Mouse (Mus musculus) midbrain, embryonic 11.5 days (tissue): ENCODE data around the gene Fam53b. TPM values are rescaled to one million over a fixed set of nuclear protein-coding genes. Genes with fewer than 3 reads are reported as not detected.
A peak's percentile ranks its signal among the peaks of the same experiment; 100 is the strongest.

Experiments
- ATAC-seq: fragments of 200-750 bp; cut with Nextera tagmentation; 2 replicates; pipeline ENCODE4 v1.8.0; 2017; ENCODE audit warnings: moderate TSS enrichment, moderate library complexity; ENCODE audit not compliant: low FRiP score
- DNase-seq: peaks from one replicate; pipeline ENCODE4 v3.0.0; 2015; ENCODE audit warnings: low spot score; ENCODE audit errors: missing footprints
- H3K27ac ChIP-seq: fragments of 300-500 bp; sonication (generic); 2 replicates; pipeline ENCODE4 v1.5.1; 2014; ENCODE audit warnings: low read depth, low read length
- H3K27me3 ChIP-seq: fragments of 300-500 bp; sonication (generic); 2 replicates; pipeline ENCODE4 v1.6.1; 2014; ENCODE audit warnings: mild to moderate bottlenecking, low read length, moderate library complexity, mixed read lengths; ENCODE audit not compliant: control insufficient read depth, insufficient read depth
- H3K36me3 ChIP-seq: fragments of 300-500 bp; sonication (generic); 2 replicates; pipeline ENCODE4 v1.6.1; 2014; ENCODE audit warnings: mild to moderate bottlenecking, low read length, moderate library complexity, mixed read lengths; ENCODE audit not compliant: control insufficient read depth, insufficient read depth
- H3K4me1 ChIP-seq: fragments of 300-500 bp; sonication (generic); 2 replicates; pipeline ENCODE4 v1.6.1; 2014; ENCODE audit warnings: low read length; ENCODE audit not compliant: control insufficient read depth, insufficient read depth
- H3K4me2 ChIP-seq: fragments of 300-500 bp; sonication (generic); 2 replicates; pipeline ENCODE4 v1.6.1; 2014; ENCODE audit warnings: mild to moderate bottlenecking, moderate library complexity
- H3K4me3 ChIP-seq: fragments of 300-500 bp; sonication (generic); 2 replicates; pipeline ENCODE4 v1.5.1; 2014; ENCODE audit warnings: low read depth, low read length
- H3K9ac ChIP-seq: fragments of 300-500 bp; sonication (generic); 2 replicates; pipeline ENCODE4 v1.6.1; 2014; ENCODE audit warnings: low read length
- H3K9me3 ChIP-seq: fragments of 300-500 bp; sonication (generic); 2 replicates; pipeline ENCODE4 v1.6.1; 2016; ENCODE audit warnings: low read length; ENCODE audit not compliant: control insufficient read depth
- WGBS: fragments of 180-500 bp; shearing (Covaris S2); extraction: QIAGEN DNeasy Blood & Tissue Kit; methylation state at CpG from one replicate; pipeline ENCODE4 v1.1.7; 2014; 5-methylcytosine and 5-hydroxymethylcytosine counted together
- polyA plus RNA-seq: library from polyadenylated mRNA; unstranded; fragments of >200 nt; fragmentation: Nextera tagmentation; extraction: Ambion mirVana; gene quantifications from 2 replicates; pipeline ENCODE4 v1.2.1, GENCODE M21; 2014

Gene Fam53b
- polyA plus RNA-seq, 1 experiment from 2014 or later: 17.5 TPM

DNA sequence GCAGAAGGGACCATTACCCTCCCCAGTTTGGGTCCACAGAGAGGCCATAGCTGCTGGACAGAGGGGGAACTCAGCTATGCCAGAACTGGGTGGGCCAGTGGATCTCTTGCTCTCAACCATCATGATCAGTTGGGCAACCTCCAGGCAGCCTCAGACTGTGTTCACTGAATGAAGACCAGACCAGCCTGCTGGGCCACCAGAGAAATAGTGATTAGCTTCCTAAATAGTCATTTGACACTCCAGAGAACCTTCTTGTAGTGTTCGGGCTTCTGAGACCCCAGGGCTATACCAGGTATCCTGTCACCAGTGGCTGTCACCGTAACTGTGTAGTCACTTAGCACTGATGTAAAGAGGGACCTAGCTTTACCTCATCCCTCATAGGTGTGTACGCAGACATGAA is 131.3 kb downstream of the Fam53b start:
- H3K4me1 ChIP-seq: no peaks in the 10 kb centered on the region
- no peaks in the 10 kb centered on the region for H3K36me3 ChIP-seq
- H3K9me3 ChIP-seq: no peaks in the 10 kb centered on the region
- H3K27ac ChIP-seq: no peak overlapping the region
- no peak for ATAC-seq
- H3K4me3 ChIP-seq: no peak overlapping the region
- no peak overlapping the region for H3K9ac ChIP-seq
- H3K27me3 ChIP-seq: no peaks in the 10 kb centered on the region
- DNase-seq: no peak
- no peak overlapping the region for H3K4me2 ChIP-seq
- WGBS: 91% methylated on average over 3 of the region's 3 CpGs

- no peaks in the 10 kb centered on the region for H3K4me1 ChIP-seq
- H3K4me2 ChIP-seq: no peak overlapping the region
- no peaks in the 10 kb centered on the region for H3K9me3 ChIP-seq
- no peak for ATAC-seq
- H3K36me3 ChIP-seq: no peaks in the 10 kb centered on the region
- H3K27ac ChIP-seq: no peak overlapping the region
- no peak overlapping the region for H3K4me3 ChIP-seq
- 92% methylated on average over 1 of the region's 1 CpGs for WGBS
- no peak overlapping the region for H3K9ac ChIP-seq
- no peak for DNase-seq
- no peaks in the 10 kb centered on the region for H3K27me3 ChIP-seq
Observed at GRCm38 (mm10) chr7:132681831-132682230, 131.9 kb downstream of the Fam53b start.

GRCm38 (mm10) chr7:132681296-132681695 is 132.4 kb downstream of the Fam53b start:
- Histone ChIP-seq H3K4me2 (no peak overlapping the region), H3K27me3 (no peaks in the 10 kb centered on the region), H3K9ac (no peak overlapping the region), H3K4me1 (no peaks in the 10 kb centered on the region), H3K4me3 (no peak overlapping the region), H3K27ac (no peak overlapping the region), H3K9me3 (no peaks in the 10 kb centered on the region), H3K36me3 (no peaks in the 10 kb centered on the region)
- WGBS: 87% methylated on average over 11 of the region's 11 CpGs
- ATAC-seq: no peak
- DNase-seq: peak; percentile 51

DNA sequence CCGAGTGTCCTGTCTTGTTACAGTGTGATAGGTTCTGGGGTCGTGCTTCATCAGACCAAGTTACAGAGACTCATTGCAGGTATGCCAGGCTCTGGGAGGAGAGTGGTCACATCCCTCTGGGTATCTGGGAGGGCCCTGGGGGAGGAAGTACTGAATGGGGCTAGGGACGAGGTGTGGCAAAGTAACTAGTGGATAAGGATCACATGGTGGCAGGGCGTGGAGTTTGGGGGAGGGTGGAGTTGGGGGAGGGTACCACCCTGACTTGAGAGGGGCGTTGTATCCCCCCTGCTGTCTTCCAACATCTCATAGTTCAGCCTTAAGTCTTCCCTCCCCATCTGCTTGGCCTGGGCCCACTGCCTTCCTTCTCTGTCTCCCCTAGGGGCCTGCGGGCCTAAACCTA is 134.1 kb downstream of the Fam53b start:
- Histone ChIP-seq H3K9ac (no peak overlapping the region), H3K9me3 (no peaks in the 10 kb centered on the region), H3K4me2 (no peak overlapping the region), H3K36me3 (no peaks in the 10 kb centered on the region), H3K4me1 (no peaks in the 10 kb centered on the region), H3K27ac (no peak overlapping the region), H3K4me3 (no peak overlapping the region), H3K27me3 (no peaks in the 10 kb centered on the region)
- DNase-seq (peak; percentile 69), ATAC-seq (no peak)
- WGBS: 80% methylated on average over 6 of the region's 6 CpGs

- ATAC-seq: no peak
- H3K27me3 ChIP-seq: no peaks in the 10 kb centered on the region
Observed at GRCm38 (mm10) chr7:132679117-132679516, 134.6 kb downstream of the Fam53b start.

DNA sequence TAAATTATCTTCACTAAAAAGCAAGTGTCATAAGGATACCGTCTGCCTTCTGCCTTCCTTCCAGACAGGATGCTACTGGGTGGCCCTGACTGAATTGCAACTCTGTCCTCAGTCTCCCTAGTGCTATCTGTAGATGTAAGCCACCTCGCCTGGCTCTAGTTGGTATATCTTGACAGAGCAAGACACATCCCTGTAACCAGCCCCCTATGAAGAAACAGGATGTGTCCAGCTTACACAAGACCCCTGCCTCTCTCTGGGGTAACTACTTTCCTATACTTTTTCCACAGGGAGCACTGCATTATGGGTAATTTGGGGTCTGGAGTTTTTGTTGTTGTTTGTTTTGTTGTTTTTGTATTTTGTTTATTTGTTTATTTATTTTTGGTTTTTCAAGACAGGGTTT is 137.8 kb downstream of the Fam53b start:
- Histone ChIP-seq H3K4me3 (no peak overlapping the region), H3K9me3 (no peaks in the 10 kb centered on the region), H3K4me1 (no peaks in the 10 kb centered on the region), H3K27ac (no peak overlapping the region), H3K9ac (no peak overlapping the region), H3K4me2 (no peak overlapping the region), H3K27me3 (no peaks in the 10 kb centered on the region), H3K36me3 (no peaks in the 10 kb centered on the region)
- 93% methylated on average over 2 of the region's 2 CpGs for WGBS
- DNase-seq (no peak), ATAC-seq (no peak)

More at GRCm38 (mm10) chr7:132679117-132679516, 134.6 kb downstream of the Fam53b start:
- H3K36me3 ChIP-seq: no peaks in the 10 kb centered on the region
- WGBS: 81% methylated on average over 4 of the region's 4 CpGs
- no peak overlapping the region for H3K27ac ChIP-seq
- DNase-seq: no peak
- no peak overlapping the region for H3K4me2 ChIP-seq
- H3K9ac ChIP-seq: no peak overlapping the region
- H3K4me3 ChIP-seq: no peak overlapping the region
- no peaks in the 10 kb centered on the region for H3K4me1 ChIP-seq
- no peaks in the 10 kb centered on the region for H3K9me3 ChIP-seq

GRCm38 (mm10) chr7:132673931-132674755 is 139.5 kb downstream of the Fam53b start:
- WGBS: 67% methylated on average over 17 of the region's 17 CpGs
- Histone ChIP-seq H3K9ac (no peak overlapping the region), H3K4me3 (no peak overlapping the region), H3K4me1 (no peaks in the 10 kb centered on the region), H3K36me3 (no peaks in the 10 kb centered on the region), H3K4me2 (no peak overlapping the region), H3K27ac (no peak overlapping the region), H3K27me3 (no peaks in the 10 kb centered on the region), H3K9me3 (no peaks in the 10 kb centered on the region)
- DNase-seq (no peak), ATAC-seq (no peak)

GRCm38 (mm10) chr7:132672481-132672959 is 141.2 kb downstream of the Fam53b start:
- Histone ChIP-seq H3K36me3 (no peaks in the 10 kb centered on the region), H3K4me2 (no peak overlapping the region), H3K4me3 (no peak overlapping the region), H3K4me1 (no peaks in the 10 kb centered on the region), H3K9ac (no peak overlapping the region), H3K9me3 (no peaks in the 10 kb centered on the region), H3K27me3 (no peaks in the 10 kb centered on the region), H3K27ac (no peak overlapping the region)
- no peak for ATAC-seq
- 85% methylated on average over 7 of the region's 7 CpGs for WGBS
- DNase-seq: no peak

GRCm38 (mm10) chr7:132670863-132671165 is 142.9 kb downstream of the Fam53b start:
- Histone ChIP-seq H3K4me2 (no peak overlapping the region), H3K4me3 (no peak overlapping the region), H3K27ac (no peak overlapping the region), H3K9ac (no peak overlapping the region), H3K27me3 (no peaks in the 10 kb centered on the region), H3K9me3 (no peaks in the 10 kb centered on the region), H3K36me3 (no peaks in the 10 kb centered on the region), H3K4me1 (peaks cover 2% of the 10 kb centered on the region; the same call in 1 of the 2 replicates)
- ATAC-seq (no peak), DNase-seq (no peak)
- 98% methylated on average over 3 of the region's 3 CpGs for WGBS
